Mouse (Mus musculus) adrenal gland, postnatal 4 days (tissue): ENCODE measurements around the gene Tma7. TPM values are rescaled to one million over a fixed set of nuclear protein-coding genes. Genes with fewer than 3 reads are reported as not detected.

ENCODE experiments used
- DNase-seq, 2 experiments: peaks; one replicate each; pipeline ENCODE4 v3.0.0; 2021 to 2022; ENCODE audit warnings: low spot score in 2 of 2, mixed read lengths in 2 of 2
- long read RNA-seq, 2 experiments: library from polyadenylated mRNA; stranded (forward); transcript quantifications; one replicate each; pipeline ENCODE4 v2.0.0; 2021
- total RNA-seq, 2 experiments: library from RNA; stranded (reverse); gene quantifications; 2 replicates each; pipeline ENCODE4 v1.2.3; 2021

The Tma7 gene
- 100 to 1,000 TPM; 375 to 399 TPM for total RNA-seq
- long read RNA-seq, experiment 1, transcript Tma7-201 (4 exons, 944 nt): major isoform, 192 of 200 reads
- long read RNA-seq, experiment 1, partial matches to known transcripts: 3 of 200 reads
- long read RNA-seq, experiment 1, other reads (novel, unspliced or antisense): 3 of 200 reads
- long read RNA-seq, experiment 2, transcript Tma7-201 (4 exons, 944 nt): major isoform, 127 of 143 reads
- long read RNA-seq, experiment 2, partial matches to known transcripts: 12 of 143 reads
- long read RNA-seq, experiment 2, other reads (novel, unspliced or antisense): 4 of 143 reads

GRCm38 (mm10) chr9:109082124-109082800 is at the start of gene Tma7, which contains the start of gene Ccdc51:
TSS of gene Tma7 (minus strand) at chr9:109082587.
TSS of gene Ccdc51 (plus strand) at chr9:109082493.
- peak in 1 of 2 experiments; percentile 77 for DNase-seq

GRCm38 (mm10) chr9:109130076-109130475 is 47.7 kb upstream of the Tma7 start:
- no peak for DNase-seq

GRCm38 (mm10) chr9:109128211-109128610 is 45.8 kb upstream of the Tma7 start:
- DNase-seq: no peak

- no peak for DNase-seq
Observed at GRCm38 (mm10) chr9:109127076-109127475, 44.7 kb upstream of the Tma7 start.

GRCm38 (mm10) chr9:109125481-109125880 is 43.1 kb upstream of the Tma7 start:
- DNase-seq: no peak

- no peak for DNase-seq
Observed at GRCm38 (mm10) chr9:109125043-109125442, 42.7 kb upstream of the Tma7 start.

- no peak for DNase-seq
Observed at GRCm38 (mm10) chr9:109124164-109124563, 41.8 kb upstream of the Tma7 start.

- DNase-seq: no peak
Observed at GRCm38 (mm10) chr9:109123266-109123665, 40.9 kb upstream of the Tma7 start.

- DNase-seq: no peak
Observed at GRCm38 (mm10) chr9:109122553-109123085, 40.2 kb upstream of the Tma7 start.

GRCm38 (mm10) chr9:109120956-109121355 is 38.6 kb upstream of the Tma7 start:
- DNase-seq: no peak

GRCm38 (mm10) chr9:109119571-109119970 is 37.2 kb upstream of the Tma7 start:
- no peak for DNase-seq

- no peak for DNase-seq
Observed at GRCm38 (mm10) chr9:109118106-109118505, 35.7 kb upstream of the Tma7 start.

- DNase-seq: peak; percentile 21 to 27
Observed at GRCm38 (mm10) chr9:109116205-109116604, 33.8 kb upstream of the Tma7 start.

- peak; percentile 2 for DNase-seq
Observed at GRCm38 (mm10) chr9:109114871-109115270, 32.5 kb upstream of the Tma7 start.

- DNase-seq: peak; percentile 2
Observed at GRCm38 (mm10) chr9:109114276-109114675, 31.9 kb upstream of the Tma7 start.

GRCm38 (mm10) chr9:109113331-109113730 is 30.9 kb upstream of the Tma7 start:
- DNase-seq: peak; percentile 1 to 2

- DNase-seq: no peak
Observed at GRCm38 (mm10) chr9:109111591-109111990, 29.2 kb upstream of the Tma7 start.

- DNase-seq: no peak
Observed at GRCm38 (mm10) chr9:109111101-109111500, 28.7 kb upstream of the Tma7 start.

- no peak for DNase-seq
Observed at GRCm38 (mm10) chr9:109110240-109110639, 27.9 kb upstream of the Tma7 start.

GRCm38 (mm10) chr9:109107341-109107740 is 25.0 kb upstream of the Tma7 start:
- no peak for DNase-seq

- no peak for DNase-seq
Observed at GRCm38 (mm10) chr9:109105648-109106047, 23.3 kb upstream of the Tma7 start.

- peak in 1 of 2 experiments; percentile 49 for DNase-seq
Observed at GRCm38 (mm10) chr9:109105011-109105410, 22.6 kb upstream of the Tma7 start.
